Mouse (Mus musculus): ENCODE measurements around the gene Coro6.

GRCm38 (mm10) chr11:77513811-77514170, 51.6 kb downstream of the Coro6 start:
- TF ChIP-seq CTCF (IDR thresholded peaks at IDR 0.05; ENCODE audit: control insufficient read depth, insufficient read depth, insufficient replicate concordance, low read depth, low read length) (no peak), POLR2A (IDR thresholded peaks at IDR 0.05; ENCODE audit: control insufficient read depth, low read depth, low read length) (no peak)

All from testis, adult 2 months (tissue).